Mouse (Mus musculus) kidney, embryonic 15.5 days (tissue): ENCODE data around the gene Abcg5. TPM values are rescaled to one million over a fixed set of nuclear protein-coding genes. Genes with fewer than 3 reads are reported as not detected.

Source experiments
- ATAC-seq: fragments of 200-750 bp; cut with Nextera tagmentation; replicated peaks from 2 replicates; pipeline ENCODE4 v1.8.0; 2017; ENCODE audit warnings: moderate TSS enrichment; ENCODE audit not compliant: low FRiP score
- H3K27ac ChIP-seq: fragments of 300-500 bp; sonication (generic); 2 replicates; pipeline ENCODE4 v1.5.1; 2015; ENCODE audit warnings: mild to moderate bottlenecking, inconsistent platforms
- H3K27me3 ChIP-seq: fragments of 300-500 bp; sonication (generic); 2 replicates; pipeline ENCODE4 v1.6.1; 2015; ENCODE audit warnings: inconsistent platforms
- H3K36me3 ChIP-seq: fragments of 300-500 bp; sonication (generic); 2 replicates; pipeline ENCODE4 v1.6.1; 2015; ENCODE audit warnings: inconsistent platforms
- H3K4me1 ChIP-seq: fragments of 300-500 bp; sonication (generic); 2 replicates; pipeline ENCODE4 v1.6.1; 2015; ENCODE audit warnings: inconsistent platforms
- H3K4me2 ChIP-seq: fragments of 300-500 bp; sonication (generic); 2 replicates; pipeline ENCODE4 v1.6.1; 2015; ENCODE audit warnings: moderate library complexity, mild to moderate bottlenecking, inconsistent platforms
- H3K4me3 ChIP-seq: fragments of 300-500 bp; sonication (generic); replicated peaks from 2 replicates; pipeline ENCODE4 v1.5.1; 2015; ENCODE audit warnings: mild to moderate bottlenecking, inconsistent platforms
- H3K9ac ChIP-seq: fragments of 300-500 bp; sonication (generic); 2 replicates; pipeline ENCODE4 v1.6.1; 2015; ENCODE audit warnings: mild to moderate bottlenecking, inconsistent platforms
- H3K9me3 ChIP-seq: fragments of 300-500 bp; sonication (generic); replicated peaks from 2 replicates; pipeline ENCODE4 v1.6.1; 2016; ENCODE audit warnings: inconsistent platforms
- WGBS: fragments of 180-500 bp; shearing (Covaris S2); methylation state at CpG from one replicate; pipeline ENCODE4 v1.1.7; 2015; ENCODE audit warnings: mixed read lengths; 5-methylcytosine and 5-hydroxymethylcytosine counted together
- polyA plus RNA-seq: library from polyadenylated mRNA; unstranded; fragments of >200 nt; fragmentation: Nextera tagmentation; extraction: Ambion mirVana; gene quantifications from 2 replicates; pipeline ENCODE4 v1.2.1, GENCODE M21; 2015

Abcg5 gene
- polyA plus RNA-seq, 1 experiment from 2014 or later: 4.0 TPM

DNA sequence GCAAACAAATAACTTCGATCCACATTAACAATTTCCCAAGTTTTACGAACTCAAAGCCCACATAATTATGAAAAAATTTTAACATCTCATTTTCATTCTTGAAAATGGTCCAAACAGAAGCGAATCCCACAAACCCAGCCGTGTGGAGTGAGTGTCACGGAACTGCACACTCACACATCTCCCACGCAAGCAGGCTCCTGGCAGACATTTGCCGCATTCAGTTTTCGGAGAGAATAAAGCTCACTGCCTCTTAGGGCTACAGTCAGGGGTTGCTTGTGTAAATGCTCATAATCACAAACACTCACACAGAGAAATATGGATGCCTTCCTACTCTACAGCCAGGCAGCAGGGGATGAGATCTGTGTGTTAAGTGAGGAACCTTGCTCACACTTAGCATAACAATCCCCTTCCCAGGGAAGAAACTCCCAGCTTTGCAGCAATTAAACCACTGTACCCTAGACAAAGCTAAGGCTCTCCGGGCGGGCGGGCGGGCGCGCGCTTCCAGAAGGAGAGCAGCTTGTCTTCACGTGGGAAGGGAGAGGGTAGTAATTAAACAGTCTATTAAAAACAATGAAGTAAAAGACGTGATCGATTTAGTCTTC is 30.9 kb upstream of the Abcg5 start:
- no peak overlapping the region for H3K9ac ChIP-seq
- H3K27me3 ChIP-seq: no peaks in the 10 kb centered on the region
- H3K27ac ChIP-seq: no peak overlapping the region
- H3K9me3 ChIP-seq: no peaks in the 10 kb centered on the region
- no peaks in the 10 kb centered on the region for H3K4me1 ChIP-seq
- H3K36me3 ChIP-seq: peaks cover 43% of the 10 kb centered on the region
- WGBS: 77% methylated on average over 18 of the region's 18 CpGs
- H3K4me2 ChIP-seq: no peak overlapping the region
- H3K4me3 ChIP-seq: no peak overlapping the region
- ATAC-seq: no peak

GRCm38 (mm10) chr17:84709403-84709851 is 26.6 kb upstream of the Abcg5 start:
- H3K27me3 ChIP-seq: no peaks in the 10 kb centered on the region
- H3K27ac ChIP-seq: no peak overlapping the region
- ATAC-seq: no peak
- no peaks in the 10 kb centered on the region for H3K4me1 ChIP-seq
- no peak overlapping the region for H3K4me2 ChIP-seq
- H3K9ac ChIP-seq: no peak overlapping the region
- H3K4me3 ChIP-seq: no peak overlapping the region
- H3K9me3 ChIP-seq: no peaks in the 10 kb centered on the region
- peaks cover 63% of the 10 kb centered on the region for H3K36me3 ChIP-seq
- WGBS: 82% methylated on average over 17 of the region's 17 CpGs

DNA sequence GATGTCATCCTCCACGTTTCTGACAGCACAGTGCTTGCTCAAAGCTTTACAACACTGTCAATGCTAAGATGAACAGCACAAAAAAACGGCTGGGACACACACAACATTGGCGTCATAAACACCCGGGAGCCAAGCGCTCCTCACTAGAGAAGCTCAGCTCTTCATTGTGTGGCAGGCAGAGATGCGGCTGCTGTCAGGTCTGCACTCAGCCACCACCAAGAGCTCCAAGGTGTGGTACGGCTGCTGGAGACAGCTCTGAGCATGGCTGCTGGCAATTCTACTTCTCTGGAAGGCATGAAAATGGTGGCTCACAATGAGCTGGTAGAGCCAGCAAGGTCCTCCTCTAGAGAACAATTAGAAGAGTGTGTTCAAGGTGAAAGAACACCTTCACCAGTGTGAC is 26.0 kb upstream of the Abcg5 start:
- no peak overlapping the region for H3K4me3 ChIP-seq
- no peak overlapping the region for H3K4me2 ChIP-seq
- no peak for ATAC-seq
- H3K36me3 ChIP-seq: peaks cover 63% of the 10 kb centered on the region
- no peak overlapping the region for H3K27ac ChIP-seq
- 84% methylated on average over 7 of the region's 7 CpGs for WGBS
- no peaks in the 10 kb centered on the region for H3K27me3 ChIP-seq
- H3K4me1 ChIP-seq: no peaks in the 10 kb centered on the region
- H3K9me3 ChIP-seq: no peaks in the 10 kb centered on the region
- no peak overlapping the region for H3K9ac ChIP-seq

GRCm38 (mm10) chr17:84707407-84707806 is 24.6 kb upstream of the Abcg5 start:
- Histone ChIP-seq H3K4me2 (no peak overlapping the region), H3K27ac (no peak overlapping the region), H3K9me3 (no peaks in the 10 kb centered on the region), H3K36me3 (peaks cover 54% of the 10 kb centered on the region), H3K4me1 (peaks cover 10% of the 10 kb centered on the region), H3K4me3 (no peak overlapping the region), H3K9ac (no peak overlapping the region), H3K27me3 (no peaks in the 10 kb centered on the region)
- ATAC-seq: no peak
- WGBS: 69% methylated on average over 4 of the region's 4 CpGs

- no peak for ATAC-seq
- 35% methylated on average over 5 of the region's 5 CpGs for WGBS
These were observed 15.9 kb upstream of the Abcg5 start for GRCm38 (mm10) chr17:84698727-84699126.

GRCm38 (mm10) chr17:84696537-84696936 is 13.7 kb upstream of the Abcg5 start:
- Histone ChIP-seq H3K27me3 (no peaks in the 10 kb centered on the region), H3K27ac (no peak overlapping the region), H3K4me2 (no peak overlapping the region), H3K9me3 (no peaks in the 10 kb centered on the region), H3K9ac (no peak overlapping the region), H3K4me3 (no peak overlapping the region), H3K36me3 (no peaks in the 10 kb centered on the region), H3K4me1 (peaks cover 28% of the 10 kb centered on the region)
- whole genome bisulfite sequencing: 22% methylated on average over 6 of the region's 6 CpGs
- ATAC-seq: peak; percentile 60

More at GRCm38 (mm10) chr17:84698727-84699126, 15.9 kb upstream of the Abcg5 start:
- Histone ChIP-seq H3K9ac (no peak overlapping the region), H3K36me3 (no peaks in the 10 kb centered on the region), H3K4me3 (no peak overlapping the region), H3K4me2 (no peak overlapping the region), H3K27ac (no peak overlapping the region), H3K4me1 (peaks cover 38% of the 10 kb centered on the region), H3K9me3 (no peaks in the 10 kb centered on the region), H3K27me3 (no peaks in the 10 kb centered on the region)

DNA sequence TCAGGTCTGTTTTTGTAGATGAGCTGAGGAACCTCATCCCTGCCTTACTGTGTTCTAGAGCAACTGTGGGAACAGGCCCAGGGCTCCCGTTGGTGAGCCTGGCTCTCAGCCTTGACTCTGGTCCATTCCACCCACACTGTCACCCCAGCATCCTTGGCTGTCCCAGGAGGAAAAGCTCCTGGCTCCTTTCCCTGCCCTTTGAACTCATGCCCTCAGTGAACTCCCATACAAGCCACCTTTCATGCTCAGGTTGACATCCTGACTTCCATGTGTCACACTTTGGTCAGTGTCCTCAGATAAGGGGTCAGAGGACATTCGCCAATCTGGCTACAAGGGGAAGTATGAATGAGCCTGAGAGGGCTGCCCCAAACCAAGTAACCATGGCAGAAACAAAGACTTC is 10.9 kb upstream of the Abcg5 start:
- Histone ChIP-seq H3K9me3 (no peaks in the 10 kb centered on the region), H3K27me3 (no peaks in the 10 kb centered on the region), H3K4me3 (no peak overlapping the region), H3K9ac (no peak overlapping the region), H3K27ac (no peak overlapping the region), H3K4me1 (peaks cover 22% of the 10 kb centered on the region), H3K36me3 (no peaks in the 10 kb centered on the region), H3K4me2 (no peak overlapping the region)
- 85% methylated on average over 2 of the region's 2 CpGs for WGBS
- no peak for ATAC-seq

DNA sequence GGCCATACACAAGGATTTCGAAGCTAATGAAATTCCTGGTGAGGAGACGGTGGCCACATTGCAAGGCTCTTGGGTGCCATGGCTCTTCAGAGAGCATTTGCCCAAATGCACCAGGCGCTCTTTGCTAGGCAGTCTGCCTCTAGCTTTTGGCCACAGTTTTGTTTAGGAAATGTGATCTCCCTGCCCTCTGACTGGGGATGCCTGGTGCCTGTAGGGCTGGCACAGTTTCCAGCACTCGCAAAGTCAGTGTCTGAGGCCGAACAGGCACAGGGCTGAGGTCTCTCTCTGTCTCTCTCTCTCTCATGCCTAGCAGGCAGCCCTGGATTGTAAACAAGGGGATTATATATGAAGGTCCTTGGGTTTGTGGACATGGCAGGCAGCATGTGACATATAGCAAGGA is 7.3 kb upstream of the Abcg5 start:
- no peaks in the 10 kb centered on the region for H3K36me3 ChIP-seq
- no peak overlapping the region for H3K9ac ChIP-seq
- 0 out of 2 replicates have a peak, but pooled peaks cover 10% of the 10 kb centered on the region for H3K4me1 ChIP-seq
- H3K4me3 ChIP-seq: no peak overlapping the region
- no peak for ATAC-seq
- 61% methylated on average over 5 of the region's 5 CpGs for whole genome bisulfite sequencing
- no peaks in the 10 kb centered on the region for H3K9me3 ChIP-seq
- H3K27ac ChIP-seq: no peak overlapping the region
- no peak overlapping the region for H3K4me2 ChIP-seq
- no peaks in the 10 kb centered on the region for H3K27me3 ChIP-seq

DNA sequence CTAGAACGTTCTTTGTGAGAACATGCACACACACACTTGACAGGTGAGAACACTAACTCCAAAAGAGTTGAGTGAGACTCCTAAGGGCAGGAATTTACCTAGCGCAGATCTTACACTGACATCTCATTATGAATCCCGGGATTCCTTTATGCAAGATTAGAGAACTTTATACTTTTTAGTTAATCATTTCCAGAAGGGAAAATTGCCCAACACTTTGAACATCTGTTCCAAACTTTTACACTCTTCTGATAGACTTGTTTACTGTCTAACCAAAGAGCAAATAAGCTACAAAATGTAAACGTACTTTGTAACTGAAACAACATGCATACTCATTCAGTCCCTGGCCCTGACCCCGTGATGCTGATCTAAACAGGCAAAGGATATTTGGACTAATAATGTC is 6.5 kb upstream of the Abcg5 start:
- H3K27ac ChIP-seq: no peak overlapping the region
- no peaks in the 10 kb centered on the region for H3K27me3 ChIP-seq
- WGBS: 80% methylated on average over 5 of the region's 5 CpGs
- no peaks in the 10 kb centered on the region for H3K9me3 ChIP-seq
- no peaks in the 10 kb centered on the region for H3K36me3 ChIP-seq
- no peak for ATAC-seq
- H3K4me2 ChIP-seq: no peak overlapping the region
- H3K4me1 ChIP-seq: peaks cover 18% of the 10 kb centered on the region
- H3K4me3 ChIP-seq: no peak overlapping the region
- no peak overlapping the region for H3K9ac ChIP-seq

- 89% methylated on average over 11 of the region's 11 CpGs for WGBS
- H3K9ac ChIP-seq: no peak overlapping the region
- no peaks in the 10 kb centered on the region for H3K9me3 ChIP-seq
- no peak for ATAC-seq
- no peaks in the 10 kb centered on the region for H3K27me3 ChIP-seq
- no peak overlapping the region for H3K4me2 ChIP-seq
- no peaks in the 10 kb centered on the region for H3K36me3 ChIP-seq
- H3K4me3 ChIP-seq: no peak overlapping the region
- peaks cover 23% of the 10 kb centered on the region for H3K4me1 ChIP-seq
- H3K27ac ChIP-seq: no peak overlapping the region
These were observed 6.0 kb upstream of the Abcg5 start for GRCm38 (mm10) chr17:84688834-84689233.

DNA sequence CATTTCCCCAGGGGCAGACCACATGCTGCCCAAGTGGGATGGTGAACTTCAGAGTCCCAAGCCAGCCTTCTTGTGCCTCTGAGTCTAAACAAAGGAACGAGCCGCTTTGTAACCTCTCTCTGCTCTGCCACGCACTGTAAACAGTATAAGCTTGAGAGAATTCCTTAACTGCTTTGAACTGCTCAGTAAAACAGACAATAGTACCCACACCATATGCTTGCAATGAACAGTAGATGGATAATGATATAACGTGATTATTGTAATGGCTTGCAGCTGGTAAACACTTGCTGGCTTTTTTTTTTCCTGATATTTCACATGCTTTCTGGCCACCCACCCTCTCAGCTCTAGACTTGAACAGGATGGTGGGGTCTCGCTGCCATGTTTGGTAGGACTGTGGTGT is 5.2 kb upstream of the Abcg5 start:
- no peak for ATAC-seq
- H3K27me3 ChIP-seq: no peaks in the 10 kb centered on the region
- peaks cover 30% of the 10 kb centered on the region for H3K4me1 ChIP-seq
- H3K4me3 ChIP-seq: no peak overlapping the region
- WGBS: 76% methylated on average over 5 of the region's 5 CpGs
- H3K9ac ChIP-seq: no peak overlapping the region
- H3K4me2 ChIP-seq: no peak overlapping the region
- no peak overlapping the region for H3K27ac ChIP-seq
- no peaks in the 10 kb centered on the region for H3K36me3 ChIP-seq
- H3K9me3 ChIP-seq: no peaks in the 10 kb centered on the region

GRCm38 (mm10) chr17:84685286-84685685 is 2.5 kb upstream of the Abcg5 start:
- no peak overlapping the region for H3K4me2 ChIP-seq
- ATAC-seq: no peak
- no peak overlapping the region for H3K27ac ChIP-seq
- no peaks in the 10 kb centered on the region for H3K27me3 ChIP-seq
- no peak overlapping the region for H3K9ac ChIP-seq
- no peaks in the 10 kb centered on the region for H3K9me3 ChIP-seq
- no peak overlapping the region for H3K4me3 ChIP-seq
- H3K4me1 ChIP-seq: peaks cover 29% of the 10 kb centered on the region
- H3K36me3 ChIP-seq: no peaks in the 10 kb centered on the region
- WGBS: 69% methylated on average over 4 of the region's 4 CpGs

DNA sequence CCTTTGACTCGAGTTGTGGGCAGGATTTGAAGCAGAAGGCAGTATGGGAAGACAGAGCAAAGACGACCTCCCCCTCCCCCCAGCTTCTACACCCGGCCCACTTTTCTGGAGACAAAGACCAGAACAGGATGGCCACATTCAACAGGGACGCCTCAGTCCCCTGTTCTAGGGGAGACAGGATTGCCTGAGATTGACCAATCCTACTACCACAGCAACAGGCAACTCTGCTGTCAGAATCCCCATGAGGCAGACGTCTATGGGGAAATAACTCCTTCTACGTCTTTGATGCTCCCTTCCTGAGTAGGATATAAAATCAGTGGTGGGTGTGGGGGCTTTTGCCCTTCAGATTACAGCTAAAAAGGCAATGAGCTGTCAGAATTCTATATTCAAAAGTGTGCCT is 1.5 kb upstream of the Abcg5 start:
- Histone ChIP-seq H3K27me3 (no peaks in the 10 kb centered on the region), H3K4me2 (no peak overlapping the region), H3K9ac (no peak overlapping the region), H3K27ac (no peak overlapping the region), H3K9me3 (no peaks in the 10 kb centered on the region), H3K36me3 (no peaks in the 10 kb centered on the region), H3K4me1 (peaks cover 29% of the 10 kb centered on the region), H3K4me3 (no peak overlapping the region)
- 33% methylated on average over 6 of the region's 6 CpGs for WGBS
- no peak for ATAC-seq
